In the genomic region with DNA sequence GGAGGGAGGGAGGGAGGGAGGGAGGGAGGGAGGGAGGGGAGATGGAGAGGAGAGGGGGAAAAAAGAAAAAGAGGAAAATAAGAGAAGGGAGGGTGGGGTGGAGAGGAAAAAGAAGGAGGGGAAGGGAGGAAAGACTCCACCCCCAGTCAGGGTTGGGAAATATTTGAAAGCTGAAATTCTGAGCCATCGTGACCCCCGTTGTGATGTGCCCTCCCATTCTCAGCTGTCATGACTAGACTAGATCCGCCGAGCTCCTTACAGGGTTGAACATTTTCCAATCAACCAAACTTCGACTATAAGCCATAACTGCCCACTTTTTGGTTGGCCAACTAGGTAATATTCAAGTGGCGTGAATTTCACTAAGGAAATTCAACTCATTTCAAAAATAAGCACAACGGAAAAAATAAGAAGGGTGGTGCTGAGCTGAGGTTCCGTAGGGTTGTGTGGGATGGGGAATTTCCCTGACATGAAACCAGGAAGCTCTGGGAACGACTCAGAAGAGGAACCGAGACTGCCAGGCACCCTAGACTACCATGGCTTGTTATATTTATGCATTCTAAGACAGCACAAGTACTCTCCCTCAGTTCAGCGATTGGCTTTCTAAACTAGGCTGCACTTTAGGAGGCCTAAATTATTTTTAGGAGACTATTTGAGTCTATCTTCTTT, we compare ENCODE assay signal across 16 mouse cellular contexts.
DNase-seq lines count a peak whose midpoint lies in the region; ATAC-seq and TF ChIP-seq lines count a peak whose summit lies in the region.
"Had no signal": no experiment of that assay in that cellular context is flagged by ENCODE, and none has a peak within 500 bp of the region (broad histone marks: within the 10 kb centered on the region; RNA-seq: fewer than 3 reads in every experiment).

No protein-coding gene starts in this region.

- peak; percentile 79 for ATAC-seq in frontal cortex, adult (ENCODE audit: low TSS enrichment)
- ATAC-seq in liver, embryonic 12.5 days: no peak
- ATAC-seq in liver, embryonic 11.5 days (replicated peaks; ENCODE audit: low FRiP score): no peak
- ATAC-seq in megakaryocyte progenitor cell, adult 5-6 weeks (replicated peaks; ENCODE audit: poor library complexity): peak; percentile 74
- ATAC-seq: CD4-positive, CD25-positive, alpha-beta regulatory T cell, adult 4 months; forebrain, embryonic 13.5 days; midbrain, embryonic 13.5 days had no signal

- H3K4me1 ChIP-seq in liver, embryonic 12.5 days: peaks cover 46% of the 10 kb centered on the region
- H3K4me1 ChIP-seq in liver, embryonic 11.5 days (replicated peaks; ENCODE audit: control insufficient read depth, insufficient read depth, low read length): peaks cover 3% of the 10 kb centered on the region
- peaks cover 0 to 45% of the 10 kb centered on the region in 2 experiments; a peak in 3 of 4 replicates for H3K4me1 ChIP-seq in CH12.LX (ENCODE audit: control insufficient read depth in 1 of 2, insufficient read depth in 2 of 2)
- H3K4me1 ChIP-seq: midbrain, embryonic 13.5 days had no signal

- no peak overlapping the region for H3K4me3 ChIP-seq in liver, embryonic 12.5 days
- no peak overlapping the region for H3K4me3 ChIP-seq in liver, embryonic 11.5 days (ENCODE audit: low read depth, low read length)
- H3K4me3 ChIP-seq in CH12.LX (replicated peaks in 1 of 3; ENCODE audit: low read depth in 2 of 3, low read length in 2 of 3, poor library complexity in 1 of 3): peak overlapping the region in 1 of 3 experiments; percentile 15
- H3K4me3 ChIP-seq: forebrain, embryonic 13.5 days; limb, embryonic 12.5 days; midbrain, embryonic 13.5 days had no signal

- intact Hi-C loops in left cerebral cortex, postnatal 36 days (cut with DNase I): no loop called here

- DNase-seq in frontal cortex, postnatal 10 days (ENCODE audit: low spot score in 2 of 2): no peak
- no peak for DNase-seq in liver, embryonic 11.5 days (ENCODE audit: low spot score)
- DNase-seq in CH12.LX (ENCODE audit: extremely low read depth): peak; percentile 91
- DNase-seq in left cerebral cortex, postnatal 36 days (ENCODE audit: low spot score in 2 of 2): no peak
- no peak for DNase-seq in urinary bladder, postnatal 10 days (ENCODE audit: low spot score)
- DNase-seq: adrenal gland, adult 2 months; cerebellum, postnatal 10 days; right cerebral cortex, postnatal 14 days; thymus, postnatal 4 days had no signal

- no peaks in the 10 kb centered on the region for H3K27me3 ChIP-seq in liver, embryonic 12.5 days (replicated peaks)
- no peaks in the 10 kb centered on the region for H3K27me3 ChIP-seq in liver, embryonic 11.5 days (replicated peaks; ENCODE audit: control insufficient read depth, insufficient read depth, low read length)
- H3K27me3 ChIP-seq in CH12.LX (replicated peaks): no peaks in the 10 kb centered on the region
- H3K27me3 ChIP-seq: forebrain, embryonic 13.5 days; limb, embryonic 12.5 days; midbrain, embryonic 13.5 days had no signal

- peak overlapping the region; percentile 90 for H3K27ac ChIP-seq in liver, embryonic 12.5 days
- H3K27ac ChIP-seq in liver, embryonic 11.5 days (ENCODE audit: low read depth, low read length): no peak overlapping the region
- H3K27ac ChIP-seq in CH12.LX (ENCODE audit: insufficient read depth, low read depth): peak overlapping the region; percentile 79; the same call in 1 of the 2 replicates
- H3K27ac ChIP-seq: forebrain, embryonic 13.5 days; limb, embryonic 12.5 days; midbrain, embryonic 13.5 days had no signal

- no peaks in the 10 kb centered on the region for H3K9me3 ChIP-seq in liver, embryonic 12.5 days (replicated peaks)
- H3K9me3 ChIP-seq in liver, embryonic 11.5 days (ENCODE audit: control insufficient read depth, low read length): no peaks in the 10 kb centered on the region
- H3K9me3 ChIP-seq in CH12.LX (replicated peaks; ENCODE audit: low read length): peaks cover 4% of the 10 kb centered on the region
- H3K9me3 ChIP-seq: forebrain, embryonic 13.5 days; limb, embryonic 12.5 days had no signal

- H3K36me3 ChIP-seq in liver, embryonic 12.5 days: no peaks in the 10 kb centered on the region
- no peaks in the 10 kb centered on the region for H3K36me3 ChIP-seq in liver, embryonic 11.5 days (ENCODE audit: control insufficient read depth, insufficient read depth, low read length)
- H3K36me3 ChIP-seq in CH12.LX (replicated peaks in 1 of 2; ENCODE audit: control insufficient read depth in 1 of 2, insufficient read depth in 1 of 2, low read length in 1 of 2): no peaks in the 10 kb centered on the region
- H3K36me3 ChIP-seq: limb, embryonic 12.5 days; midbrain, embryonic 13.5 days had no signal

- no peak overlapping the region for H3K4me2 ChIP-seq in liver, embryonic 12.5 days
- no peak overlapping the region for H3K4me2 ChIP-seq in liver, embryonic 11.5 days
- peak overlapping the region; percentile 60 for H3K4me2 ChIP-seq in CH12.LX (ENCODE audit: insufficient read depth, low read depth, poor library complexity, severe bottlenecking)
- H3K4me2 ChIP-seq: forebrain, embryonic 13.5 days; limb, embryonic 12.5 days; midbrain, embryonic 13.5 days had no signal

- no peak for TF ChIP-seq POLR2A in CH12.LX (IDR thresholded peaks at IDR 0.05; ENCODE audit: low read depth, low read length)

- in situ Hi-C loops in CH12.LX (cut with MboI; ENCODE audit: low pct_ligation_motif_present, low pct_unique_long_range_greater_than_20kb, low sequenced_read_pairs): no loop called here

- TF ChIP-seq CTCF in CH12.LX (conservative IDR thresholded peaks at IDR 0.05 in 1 of 2, IDR thresholded peaks at IDR 0.05 in 1 of 2; ENCODE audit: low read depth in 2 of 2, low read length in 2 of 2): no peak

- no peak; the same call in none of the 2 replicates for TF ChIP-seq RAD21 in CH12.LX (IDR thresholded peaks at IDR 0.05; ENCODE audit: low read depth, low read length)

- dilution Hi-C loops in CH12.LX (cut with MboI; ENCODE audit: extremely low pct_ligation_motif_present, extremely low pct_unique_long_range_greater_than_20kb, low sequenced_read_pairs): no loop called here

- H3K79me2 ChIP-seq in CH12.LX (replicated peaks; ENCODE audit: control insufficient read depth, extremely low read depth, insufficient read depth, poor library complexity, severe bottlenecking): no peaks in the 10 kb centered on the region

- no peak overlapping the region for H3K9ac ChIP-seq in liver, embryonic 12.5 days
- no peak overlapping the region for H3K9ac ChIP-seq in liver, embryonic 11.5 days (ENCODE audit: low read depth, low read length)
- H3K9ac ChIP-seq in CH12.LX (ENCODE audit: insufficient read depth, low read depth): no peak overlapping the region; the same call in 1 of the 2 replicates
- H3K9ac ChIP-seq: forebrain, embryonic 13.5 days; limb, embryonic 12.5 days; midbrain, embryonic 13.5 days had no signal

- peak; percentile 99 for TF ChIP-seq EP300 in CH12.LX (IDR thresholded peaks at IDR 0.05; ENCODE audit: low read length)

- 75% methylated on average over 11 of the region's 11 CpGs for WGBS in liver, embryonic 12.5 days (ENCODE audit: insufficient replicate concordance)
- WGBS in liver, embryonic 11.5 days: 83% methylated on average over 11 of the region's 11 CpGs

TF ChIP-seq in CH12.LX, 34 proteins besides CTCF, POLR2A, EP300 and RAD21 (continues in another document):
- TF ChIP-seq RCOR1 (conservative IDR thresholded peaks at IDR 0.05; ENCODE audit: low read depth, low read length): peak; percentile 78
- peak; percentile 45 for TF ChIP-seq ZNF384 (IDR thresholded peaks at IDR 0.05; ENCODE audit: low read depth, low read length)
- 0 out of 2 replicates have a peak, but pooled peaks have one; percentile 10 for TF ChIP-seq SMC3 (IDR thresholded peaks at IDR 0.05; ENCODE audit: low read depth, low read length)
- TF ChIP-seq MAX (IDR thresholded peaks at IDR 0.05; ENCODE audit: low read length): peak; percentile 55; the same call in 1 of the 2 replicates
- TF ChIP-seq MAFK (IDR thresholded peaks at IDR 0.05; ENCODE audit: insufficient replicate concordance, low read length): peak; percentile 72; the same call in 1 of the 2 replicates
- TF ChIP-seq TBP (conservative IDR thresholded peaks at IDR 0.05; ENCODE audit: low read depth, low read length): 0 out of 2 replicates have a peak, but pooled peaks have one; percentile 40
- TF ChIP-seq MEF2A (IDR thresholded peaks at IDR 0.05; ENCODE audit: borderline replicate concordance, low read depth, low read length): peak; percentile 95
- no peak for TF ChIP-seq GABPA (IDR thresholded peaks at IDR 0.05; ENCODE audit: insufficient replicate concordance, low read depth, low read length)
- TF ChIP-seq SIN3A (IDR thresholded peaks at IDR 0.05; ENCODE audit: low read length): peak; percentile 62
- peak; percentile 85 for TF ChIP-seq MYC (IDR thresholded peaks at IDR 0.05; ENCODE audit: low read depth, low read length)
- TF ChIP-seq E2F4 (IDR thresholded peaks at IDR 0.05; ENCODE audit: insufficient replicate concordance, low read depth, low read length): no peak
- peak; percentile 88 for TF ChIP-seq ETS1 (conservative IDR thresholded peaks at IDR 0.05; ENCODE audit: low read depth, low read length)
- TF ChIP-seq USF2 (conservative IDR thresholded peaks at IDR 0.05; ENCODE audit: low read depth, low read length): no peak
- 0 out of 2 replicates have a peak, but pooled peaks have one; percentile 4 for TF ChIP-seq ZC3H11A (IDR thresholded peaks at IDR 0.05; ENCODE audit: low read depth, low read length)
- peak; percentile 84 for TF ChIP-seq JUND (conservative IDR thresholded peaks at IDR 0.05; ENCODE audit: low read depth, low read length)
- peak; percentile 63; the same call in 1 of the 2 replicates for TF ChIP-seq MAZ (IDR thresholded peaks at IDR 0.05; ENCODE audit: low read depth, low read length)
- no peak for TF ChIP-seq ZKSCAN1 (IDR thresholded peaks at IDR 0.05; ENCODE audit: borderline replicate concordance, low read depth, low read length)
- peak; percentile 85 for TF ChIP-seq CHD2 (IDR thresholded peaks at IDR 0.05; ENCODE audit: low read length)
- TF ChIP-seq NRF1 (IDR thresholded peaks at IDR 0.05; ENCODE audit: low read depth, low read length): no peak
- peak; percentile 31; the same call in 1 of the 2 replicates for TF ChIP-seq NELFE (IDR thresholded peaks at IDR 0.05; ENCODE audit: low read depth, low read length)
- TF ChIP-seq TCF12 (IDR thresholded peaks at IDR 0.05; ENCODE audit: low read depth, low read length): peak; percentile 91
- no peak for TF ChIP-seq KAT2A (IDR thresholded peaks at IDR 0.05; ENCODE audit: insufficient replicate concordance, low read length)
- peak; percentile 68; the same call in 1 of the 2 replicates for TF ChIP-seq BHLHE40 (IDR thresholded peaks at IDR 0.05; ENCODE audit: low read depth, low read length)
- peak; percentile 78 for TF ChIP-seq JUN (IDR thresholded peaks at IDR 0.05; ENCODE audit: insufficient read depth, low read depth, low read length)
- TF ChIP-seq MXI1 (IDR thresholded peaks at IDR 0.05; ENCODE audit: low read depth, low read length): peak; percentile 28; the same call in 1 of the 2 replicates
- TF ChIP-seq CHD1 (IDR thresholded peaks at IDR 0.05; ENCODE audit: low read depth, low read length): no peak; the same call in 1 of the 2 replicates
- TF ChIP-seq IRF4 (IDR thresholded peaks at IDR 0.05; ENCODE audit: low read depth, low read length): peak; percentile 99

Comparison
In these comparisons a context has a peak if more than half of its experiments do, and no peak if none do; other contexts are left out.
1. ATAC-seq: peak in frontal cortex, adult (single experiment) and megakaryocyte progenitor cell, adult 5-6 weeks (single experiment); none in liver, embryonic 12.5 days (single experiment) and liver, embryonic 11.5 days (single experiment).